Mouse (Mus musculus): ENCODE measurements around the gene Ubac2.

- TF ChIP-seq CTCF (IDR thresholded peaks at IDR 0.05; ENCODE audit: low read depth, low read length) = no peak
- no peak for TF ChIP-seq TAL1 (conservative IDR thresholded peaks at IDR 0.05; ENCODE audit: low read depth, low read length)
- TF ChIP-seq GATA1 (IDR thresholded peaks at IDR 0.05; ENCODE audit: borderline replicate concordance, low read length) = no peak
- TF ChIP-seq POLR2AphosphoS5 (IDR thresholded peaks at IDR 0.05; ENCODE audit: insufficient replicate concordance, low read depth, low read length) = no peak
- TF ChIP-seq GATA2 (IDR thresholded peaks at IDR 0.05; ENCODE audit: borderline replicate concordance, low read depth, low read length) = no peak
Measured at GRCm38 (mm10) chr14:121899071-121899470, 20.7 kb downstream of the Ubac2 start.
